Mouse (Mus musculus) heart, embryonic 15.5 days (tissue): ENCODE data around the gene Wnt10b. TPM values are rescaled to one million over a fixed set of nuclear protein-coding genes. Genes with fewer than 3 reads are reported as not detected.

Source experiments
- ATAC-seq: fragments of 200-750 bp; cut with Nextera tagmentation; replicated peaks from 2 replicates; pipeline ENCODE4 v1.8.0; 2017; ENCODE audit warnings: low read depth, moderate TSS enrichment; ENCODE audit not compliant: insufficient number of reproducible peaks, insufficient read depth, low FRiP score
- H3K27ac ChIP-seq: fragments of 300-500 bp; sonication (generic); 2 replicates; pipeline ENCODE4 v1.5.1; 2015; ENCODE audit warnings: mild to moderate bottlenecking, inconsistent platforms
- H3K27me3 ChIP-seq: fragments of 300-500 bp; sonication (generic); 2 replicates; pipeline ENCODE4 v1.6.1; 2015; ENCODE audit warnings: inconsistent platforms
- H3K36me3 ChIP-seq: fragments of 300-500 bp; sonication (generic); 2 replicates; pipeline ENCODE4 v1.6.1; 2015; ENCODE audit warnings: mild to moderate bottlenecking, inconsistent platforms
- H3K4me1 ChIP-seq: fragments of 300-500 bp; sonication (generic); replicated peaks from 2 replicates; pipeline ENCODE4 v1.6.1; 2015; ENCODE audit warnings: inconsistent platforms
- H3K4me2 ChIP-seq: fragments of 300-500 bp; sonication (generic); 2 replicates; pipeline ENCODE4 v1.6.1; 2015; ENCODE audit warnings: inconsistent platforms, mild to moderate bottlenecking, moderate library complexity
- H3K4me3 ChIP-seq: fragments of 300-500 bp; sonication (generic); 2 replicates; pipeline ENCODE4 v1.5.1; 2015; ENCODE audit warnings: mild to moderate bottlenecking, inconsistent platforms
- H3K9ac ChIP-seq: fragments of 300-500 bp; sonication (generic); 2 replicates; pipeline ENCODE4 v1.6.1; 2015; ENCODE audit warnings: mild to moderate bottlenecking, inconsistent platforms
- H3K9me3 ChIP-seq: fragments of 300-500 bp; sonication (generic); replicated peaks from 2 replicates; pipeline ENCODE4 v1.6.1; 2016; ENCODE audit warnings: inconsistent platforms
- WGBS: fragments of 180-500 bp; shearing (Covaris S2); methylation state at CpG from one replicate; pipeline ENCODE4 v1.1.7; 2015; ENCODE audit warnings: mixed read lengths; 5-methylcytosine and 5-hydroxymethylcytosine counted together
- polyA plus RNA-seq: library from polyadenylated mRNA; unstranded; fragments of >200 nt; fragmentation: Nextera tagmentation; extraction: Ambion mirVana; gene quantifications from 2 replicates; pipeline ENCODE4 v1.2.1, GENCODE M21; 2015

The Wnt10b gene
- polyA plus RNA-seq, 1 experiment from 2014 or later = not detected

DNA sequence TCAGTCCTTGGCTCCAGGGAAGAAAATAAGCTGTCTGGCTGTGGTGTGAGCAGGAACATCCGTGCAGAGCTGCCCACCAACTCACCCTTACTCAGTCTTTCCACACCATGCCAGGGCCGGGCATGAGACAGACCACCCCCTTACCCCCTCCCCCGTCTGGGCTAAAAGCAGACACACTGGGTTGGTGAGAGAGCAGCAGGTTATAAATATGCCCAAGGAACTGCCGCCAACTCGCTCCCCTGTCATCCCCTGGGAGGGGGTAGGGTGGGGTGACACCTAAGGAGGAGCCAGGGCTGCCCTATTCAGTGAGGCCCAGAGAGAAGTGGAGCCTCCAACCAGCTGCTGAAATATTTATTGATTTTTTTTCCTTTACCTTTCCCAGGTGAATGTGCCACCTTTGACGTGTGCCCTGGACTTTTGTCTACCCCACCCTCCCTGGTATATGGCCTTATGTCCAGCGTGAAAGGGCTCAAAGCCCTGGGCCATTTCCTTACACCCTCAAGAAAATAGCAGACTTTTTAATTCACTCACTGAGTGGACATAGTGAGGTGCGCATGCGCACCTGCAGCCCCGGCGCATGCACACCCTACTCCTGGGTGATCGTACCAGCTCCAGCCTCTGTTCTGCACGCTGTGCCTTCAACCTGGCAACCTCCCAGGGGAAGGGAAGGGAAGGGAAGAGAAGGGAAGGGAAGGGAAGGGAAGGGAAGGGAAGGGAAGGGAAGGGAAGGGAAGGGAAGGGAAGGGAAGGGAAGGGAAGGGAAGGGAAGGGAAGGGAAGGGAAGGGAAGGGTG lies 19.0 kb upstream of the Wnt10b start:
- H3K4me2 ChIP-seq = peak overlapping the region; percentile 51
- H3K4me3 ChIP-seq = peak overlapping the region; percentile 29
- WGBS = 7% methylated on average over 13 of the region's 13 CpGs
- no peaks in the 10 kb centered on the region for H3K36me3 ChIP-seq
- ATAC-seq = peak; percentile 24
- no peak overlapping the region for H3K27ac ChIP-seq
- peaks cover 99% of the 10 kb centered on the region for H3K27me3 ChIP-seq
- 0 out of 2 replicates have a peak overlapping the region, but pooled peaks have one; percentile 21 for H3K9ac ChIP-seq
- peaks cover 36% of the 10 kb centered on the region for H3K4me1 ChIP-seq
- H3K9me3 ChIP-seq = no peaks in the 10 kb centered on the region

DNA sequence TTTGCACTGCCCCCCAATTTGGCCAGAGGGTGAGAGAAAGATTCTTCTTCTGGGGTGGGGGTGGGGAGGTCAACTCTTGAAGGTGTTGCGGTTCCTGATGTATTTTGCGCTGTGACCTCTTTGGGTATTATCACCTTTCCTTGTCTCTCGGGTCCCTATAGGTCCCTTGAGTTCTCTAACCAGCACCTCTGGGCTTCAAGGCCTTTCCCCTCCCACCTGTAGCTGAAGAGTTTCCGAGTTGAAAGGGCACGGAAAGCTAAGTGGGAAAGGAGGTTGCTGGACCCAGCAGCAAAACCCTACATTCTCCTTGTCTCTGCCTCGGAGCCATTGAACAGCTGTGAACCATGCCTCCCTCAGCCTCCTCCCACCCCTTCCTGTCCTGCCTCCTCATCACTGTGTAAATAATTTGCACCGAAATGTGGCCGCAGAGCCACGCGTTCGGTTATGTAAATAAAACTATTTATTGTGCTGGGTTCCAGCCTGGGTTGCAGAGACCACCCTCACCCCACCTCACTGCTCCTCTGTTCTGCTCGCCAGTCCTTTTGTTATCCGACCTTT lies 15.3 kb upstream of the Wnt10b start:
- Histone ChIP-seq H3K27ac (no peak overlapping the region), H3K4me3 (peak overlapping the region; percentile 30), H3K9me3 (no peaks in the 10 kb centered on the region), H3K27me3 (peaks cover 99% of the 10 kb centered on the region), H3K9ac (no peak overlapping the region), H3K36me3 (no peaks in the 10 kb centered on the region), H3K4me2 (peak overlapping the region; percentile 49), H3K4me1 (peaks cover 62% of the 10 kb centered on the region)
- 3% methylated on average over 13 of the region's 13 CpGs for WGBS
- ATAC-seq = no peak

DNA sequence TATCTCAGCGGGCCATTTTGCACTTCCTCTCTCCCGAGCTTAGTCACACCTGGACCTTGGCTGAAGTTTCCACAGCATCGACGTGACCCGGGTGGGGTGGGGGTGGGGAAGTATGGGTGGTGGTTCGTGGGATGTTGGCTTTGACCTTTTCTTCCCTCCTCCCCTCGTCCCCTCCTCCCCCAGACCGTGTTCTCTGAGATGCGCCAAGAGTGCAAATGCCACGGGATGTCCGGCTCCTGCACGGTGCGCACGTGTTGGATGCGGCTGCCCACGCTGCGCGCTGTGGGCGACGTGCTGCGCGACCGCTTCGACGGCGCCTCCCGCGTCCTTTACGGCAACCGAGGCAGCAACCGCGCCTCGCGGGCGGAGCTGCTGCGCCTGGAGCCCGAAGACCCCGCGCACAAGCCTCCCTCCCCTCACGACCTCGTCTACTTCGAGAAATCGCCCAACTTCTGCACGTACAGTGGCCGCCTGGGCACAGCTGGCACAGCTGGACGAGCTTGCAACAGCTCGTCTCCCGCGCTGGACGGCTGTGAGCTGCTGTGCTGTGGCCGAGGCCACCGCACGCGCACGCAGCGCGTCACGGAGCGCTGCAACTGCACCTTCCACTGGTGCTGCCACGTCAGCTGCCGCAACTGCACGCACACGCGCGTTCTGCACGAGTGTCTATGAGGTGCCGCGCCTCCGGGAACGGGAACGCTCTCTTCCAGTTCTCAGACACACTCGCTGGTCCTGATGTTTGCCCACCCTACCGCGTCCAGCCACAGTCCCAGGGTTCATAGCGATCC lies 14.5 kb upstream of the Wnt10b start:
- no peaks in the 10 kb centered on the region for H3K36me3 ChIP-seq
- H3K27ac ChIP-seq = no peak overlapping the region
- no peaks in the 10 kb centered on the region for H3K9me3 ChIP-seq
- ATAC-seq = no peak
- H3K27me3 ChIP-seq = peaks cover 99% of the 10 kb centered on the region
- peak overlapping the region; percentile 49 for H3K4me2 ChIP-seq
- peak overlapping the region; percentile 30 for H3K4me3 ChIP-seq
- no peak overlapping the region for H3K9ac ChIP-seq
- WGBS = under 1% methylated on average over 75 of the region's 75 CpGs
- peaks cover 54% of the 10 kb centered on the region for H3K4me1 ChIP-seq

DNA sequence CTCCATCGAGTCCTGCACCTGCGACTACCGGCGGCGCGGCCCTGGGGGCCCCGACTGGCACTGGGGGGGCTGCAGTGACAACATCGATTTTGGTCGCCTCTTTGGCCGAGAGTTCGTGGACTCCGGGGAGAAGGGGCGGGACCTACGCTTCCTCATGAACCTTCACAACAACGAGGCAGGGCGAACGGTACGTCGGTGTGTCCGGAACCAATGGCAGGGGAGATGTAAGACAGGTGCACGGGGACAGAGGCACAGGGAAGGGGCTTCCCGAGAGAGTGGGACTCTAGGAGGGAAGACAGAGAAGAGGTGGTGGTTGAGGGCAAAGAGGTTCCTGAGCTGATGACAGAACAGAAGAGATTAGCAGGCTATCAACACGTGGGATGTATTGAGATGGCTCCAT lies 13.8 kb upstream of the Wnt10b start:
- 2% methylated on average over 23 of the region's 23 CpGs for WGBS
- H3K4me1 ChIP-seq = peaks cover 50% of the 10 kb centered on the region
- peak overlapping the region; percentile 35 for H3K4me3 ChIP-seq
- no peak overlapping the region for H3K27ac ChIP-seq
- peaks cover 99% of the 10 kb centered on the region for H3K27me3 ChIP-seq
- H3K36me3 ChIP-seq = no peaks in the 10 kb centered on the region
- peak overlapping the region; percentile 60 for H3K4me2 ChIP-seq
- no peaks in the 10 kb centered on the region for H3K9me3 ChIP-seq
- H3K9ac ChIP-seq = no peak overlapping the region
- no peak for ATAC-seq

DNA sequence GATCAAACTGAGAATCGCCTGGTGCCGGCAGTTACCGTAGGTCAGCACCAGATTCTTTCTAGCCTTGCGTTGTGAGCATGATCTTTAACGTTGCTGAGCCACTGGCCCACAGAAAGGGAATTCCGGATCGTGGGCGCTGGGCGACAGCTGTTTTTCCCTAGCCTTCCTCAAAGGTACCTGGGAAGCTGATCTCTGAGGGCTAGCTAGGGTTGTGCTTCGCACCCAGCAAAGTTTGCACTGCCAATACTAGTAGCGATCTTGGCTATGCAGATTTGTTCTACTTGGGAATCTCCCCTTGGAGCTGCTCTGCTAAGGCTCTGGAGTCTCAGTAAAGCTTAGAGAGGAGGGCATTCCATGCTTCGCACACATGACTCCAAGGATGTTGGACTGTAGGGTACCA lies 13.3 kb upstream of the Wnt10b start:
- WGBS = 2% methylated on average over 12 of the region's 12 CpGs
- Histone ChIP-seq H3K9ac (peak overlapping the region; percentile 2; the same call in 1 of the 2 replicates), H3K36me3 (no peaks in the 10 kb centered on the region), H3K27me3 (peaks cover 99% of the 10 kb centered on the region), H3K27ac (no peak overlapping the region), H3K4me1 (peaks cover 44% of the 10 kb centered on the region), H3K4me2 (peak overlapping the region; percentile 60), H3K4me3 (peak overlapping the region; percentile 35), H3K9me3 (no peaks in the 10 kb centered on the region)
- no peak for ATAC-seq

DNA sequence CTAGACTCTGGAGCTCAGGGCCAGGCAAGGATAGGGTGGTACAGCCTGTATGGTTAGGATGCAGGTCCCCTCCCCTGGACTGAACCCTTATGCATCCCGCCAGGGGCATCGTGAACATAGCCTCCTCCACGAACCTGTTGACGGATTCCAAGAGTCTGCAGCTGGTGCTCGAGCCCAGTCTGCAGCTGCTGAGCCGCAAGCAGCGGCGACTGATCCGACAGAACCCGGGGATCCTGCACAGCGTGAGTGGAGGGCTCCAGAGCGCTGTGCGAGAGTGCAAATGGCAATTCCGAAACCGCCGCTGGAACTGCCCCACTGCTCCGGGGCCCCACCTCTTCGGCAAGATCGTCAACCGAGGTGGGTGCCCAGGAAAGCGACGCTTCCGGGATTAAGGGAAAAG lies 12.8 kb upstream of the Wnt10b start:
- peaks cover 97% of the 10 kb centered on the region for H3K27me3 ChIP-seq
- ATAC-seq = no peak
- WGBS = under 1% methylated on average over 23 of the region's 23 CpGs
- H3K4me2 ChIP-seq = peak overlapping the region; percentile 60
- peak overlapping the region; percentile 35 for H3K4me3 ChIP-seq
- no peak overlapping the region for H3K27ac ChIP-seq
- no peaks in the 10 kb centered on the region for H3K9me3 ChIP-seq
- peak overlapping the region; percentile 2; the same call in 1 of the 2 replicates for H3K9ac ChIP-seq
- H3K36me3 ChIP-seq = no peaks in the 10 kb centered on the region
- peaks cover 41% of the 10 kb centered on the region for H3K4me1 ChIP-seq

DNA sequence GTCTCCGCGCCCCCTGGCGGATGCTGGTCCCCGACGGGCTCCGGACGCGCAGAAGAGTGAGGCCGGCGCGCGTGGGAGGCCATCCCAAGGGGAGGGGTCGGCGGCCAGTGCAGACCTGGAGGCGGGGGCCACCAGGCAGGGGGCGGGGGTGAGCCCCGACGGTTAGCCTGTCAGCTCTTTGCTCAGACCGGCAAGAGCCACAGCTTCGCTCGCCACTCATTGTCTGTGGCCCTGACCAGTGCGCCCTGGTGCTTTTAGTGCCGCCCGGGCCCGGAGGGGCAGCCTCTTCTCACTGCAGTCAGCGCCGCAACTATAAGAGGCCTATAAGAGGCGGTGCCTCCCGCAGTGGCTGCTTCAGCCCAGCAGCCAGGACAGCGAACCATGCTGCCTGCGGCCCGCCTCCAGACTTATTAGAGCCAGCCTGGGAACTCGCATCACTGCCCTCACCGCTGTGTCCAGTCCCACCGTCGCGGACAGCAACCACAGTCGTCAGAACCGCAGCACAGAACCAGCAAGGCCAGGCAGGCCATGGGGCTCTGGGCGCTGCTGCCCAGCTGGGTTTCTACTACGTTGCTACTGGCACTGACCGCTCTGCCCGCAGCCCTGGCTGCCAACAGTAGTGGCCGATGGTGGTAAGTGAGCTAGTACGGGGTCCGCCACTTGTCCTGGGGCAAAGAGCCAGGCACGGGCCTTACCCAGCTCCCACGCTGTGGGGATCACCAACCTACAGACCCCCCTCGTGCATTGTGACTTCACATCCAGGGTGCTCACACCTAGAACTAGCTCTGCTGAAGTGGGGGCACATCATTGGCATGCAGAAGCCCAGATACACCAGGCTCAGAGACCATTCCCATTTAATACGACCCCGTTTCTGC lies 11.9 kb upstream of the Wnt10b start, which contains the start of gene Wnt1:
Wnt1 (plus strand) TSS at position 197 of the 875 bp plus-strand sequence.
- H3K9me3 ChIP-seq = no peaks in the 10 kb centered on the region
- peaks cover 41% of the 10 kb centered on the region for H3K4me1 ChIP-seq
- no peak within 1 kb of the TSS for H3K27ac ChIP-seq
- H3K9ac ChIP-seq = peak within 1 kb of the TSS; percentile 28; the same call in 1 of the 2 replicates
- H3K36me3 ChIP-seq = no peaks in the 10 kb centered on the region
- ATAC-seq = peak; percentile 34; the same call in 1 of the 2 replicates
- whole genome bisulfite sequencing = 4% methylated on average over 51 of the region's 51 CpGs
- peak within 1 kb of the TSS; percentile 60 for H3K4me2 ChIP-seq
- peaks cover 89% of the 10 kb centered on the region for H3K27me3 ChIP-seq
- H3K4me3 ChIP-seq = peak within 1 kb of the TSS; percentile 35

DNA sequence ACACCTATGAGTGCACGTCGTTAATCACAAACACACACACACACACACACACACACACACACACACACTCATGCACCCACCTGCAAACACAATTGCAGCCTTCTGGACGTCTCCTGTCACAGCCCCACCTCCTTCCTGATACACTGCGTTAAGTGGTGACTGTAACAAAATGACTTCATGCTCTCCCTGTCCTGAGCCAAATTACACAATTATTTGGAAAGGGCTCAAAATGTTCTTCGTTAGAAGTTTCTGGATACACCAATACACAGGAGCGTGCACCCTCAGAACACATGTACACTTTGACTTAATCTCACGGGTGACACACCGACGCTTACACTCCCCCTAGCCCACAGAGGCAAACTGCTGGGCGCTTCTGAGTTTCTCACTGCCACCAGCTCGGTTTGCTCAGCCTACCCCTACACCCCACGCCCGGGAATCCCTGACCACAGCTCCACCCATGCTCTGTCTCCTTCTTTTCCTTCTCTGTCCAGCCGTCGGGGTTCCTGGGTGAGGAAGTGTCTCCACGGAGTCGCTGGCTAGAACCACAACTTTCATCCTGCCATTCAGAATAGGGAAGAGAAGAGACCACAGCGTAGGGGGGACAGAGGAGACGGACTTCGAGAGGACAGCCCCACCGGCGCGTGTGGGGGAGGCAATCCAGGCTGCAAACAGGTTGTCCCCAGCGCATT lies 11.2 kb upstream of the Wnt10b start:
- 10% methylated on average over 24 of the region's 24 CpGs for WGBS
- H3K27me3 ChIP-seq = peaks cover 81% of the 10 kb centered on the region
- H3K4me2 ChIP-seq = peak overlapping the region; percentile 51
- H3K9ac ChIP-seq = no peak overlapping the region
- peaks cover 41% of the 10 kb centered on the region for H3K4me1 ChIP-seq
- no peaks in the 10 kb centered on the region for H3K36me3 ChIP-seq
- H3K4me3 ChIP-seq = peak overlapping the region; percentile 29
- H3K27ac ChIP-seq = no peak overlapping the region
- H3K9me3 ChIP-seq = no peaks in the 10 kb centered on the region
- ATAC-seq = 0 out of 2 replicates have a peak, but pooled peaks have one; percentile 19

DNA sequence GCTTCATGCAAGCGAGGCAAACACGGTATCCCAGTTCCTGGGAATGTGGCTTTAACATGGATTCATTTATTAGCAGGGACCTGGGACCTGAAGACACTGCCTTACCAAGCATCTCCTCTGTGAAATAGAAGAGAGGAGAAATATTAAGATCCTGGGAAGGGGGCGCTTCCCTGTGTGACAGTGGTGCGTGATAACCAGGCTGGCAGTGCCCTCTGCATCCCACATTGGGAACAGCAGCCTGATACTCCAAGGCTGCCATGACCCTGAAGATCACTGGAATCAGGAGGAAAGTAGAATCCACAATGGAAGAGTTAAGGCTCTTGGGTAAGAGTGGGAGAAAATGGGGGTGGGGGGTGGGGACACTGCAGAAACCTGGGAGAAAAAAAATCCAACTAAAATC lies 10.0 kb upstream of the Wnt10b start:
- Histone ChIP-seq H3K27ac (no peak overlapping the region), H3K9ac (no peak overlapping the region), H3K4me2 (no peak overlapping the region), H3K4me3 (no peak overlapping the region), H3K27me3 (peaks cover 69% of the 10 kb centered on the region), H3K9me3 (no peaks in the 10 kb centered on the region), H3K36me3 (no peaks in the 10 kb centered on the region), H3K4me1 (peaks cover 35% of the 10 kb centered on the region)
- ATAC-seq = no peak
- WGBS = 30% methylated on average over 4 of the region's 4 CpGs

DNA sequence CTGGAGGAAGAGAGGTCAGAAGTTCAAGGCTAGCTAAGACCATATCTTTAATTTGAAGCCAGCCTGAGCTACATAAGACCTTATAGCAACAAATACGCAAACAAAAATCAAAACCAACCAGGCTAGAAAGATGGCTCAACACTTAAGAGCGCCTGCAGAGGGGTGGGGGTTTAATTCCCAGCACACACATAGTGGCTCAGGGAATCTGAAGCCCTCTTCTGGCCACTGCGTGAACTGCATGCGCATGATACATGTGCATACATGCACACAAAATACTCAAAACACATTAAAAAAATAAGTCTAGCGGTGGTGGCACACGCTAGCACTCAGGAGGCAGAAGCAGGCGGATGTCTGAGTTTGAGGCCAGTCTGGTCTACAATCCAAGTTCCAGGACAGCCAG lies 7.8 kb upstream of the Wnt10b start:
- Histone ChIP-seq H3K36me3 (no peaks in the 10 kb centered on the region), H3K4me3 (no peak overlapping the region), H3K4me1 (peaks cover 13% of the 10 kb centered on the region), H3K27ac (no peak overlapping the region), H3K9ac (no peak overlapping the region), H3K4me2 (no peak overlapping the region), H3K27me3 (peaks cover 66% of the 10 kb centered on the region), H3K9me3 (no peaks in the 10 kb centered on the region)
- WGBS = 38% methylated on average over 7 of the region's 7 CpGs
- ATAC-seq = no peak
